Mouse (Mus musculus) stomach, embryonic 14.5 days (tissue): ENCODE measurements around the gene Ndrg3. TPM values are rescaled to one million over a fixed set of nuclear protein-coding genes. Genes with fewer than 3 reads are reported as not detected.
"Not testable (repeated sequence)": the region's sequence is repeated elsewhere in the genome, so short reads cannot be mapped to it uniquely, and the experiment has no call there.

ENCODE experiments used
- ATAC-seq: fragments of 200-750 bp; cut with Nextera tagmentation; 2 replicates; pipeline ENCODE4 v1.8.0; 2017; ENCODE audit warnings: low read depth, moderate TSS enrichment; ENCODE audit not compliant: insufficient number of reproducible peaks, insufficient read depth, low FRiP score
- H3K27ac ChIP-seq: fragments of 300-500 bp; sonication (generic); 2 replicates; pipeline ENCODE4 v1.5.1; 2014; ENCODE audit warnings: mild to moderate bottlenecking, low read length, moderate library complexity, mixed read lengths
- H3K27me3 ChIP-seq: fragments of 300-500 bp; sonication (generic); 2 replicates; pipeline ENCODE4 v1.6.1; 2014; ENCODE audit warnings: low read length, control low read depth, mixed read lengths; ENCODE audit not compliant: control insufficient read depth, insufficient read depth
- H3K36me3 ChIP-seq: fragments of 300-500 bp; sonication (generic); 2 replicates; pipeline ENCODE4 v1.6.1; 2014; ENCODE audit warnings: mild to moderate bottlenecking, control low read depth, low read length, moderate library complexity, mixed read lengths; ENCODE audit not compliant: control insufficient read depth, insufficient read depth
- H3K4me1 ChIP-seq: fragments of 300-500 bp; sonication (generic); 2 replicates; pipeline ENCODE4 v1.6.1; 2014; ENCODE audit warnings: low read length, control low read depth, mixed read lengths; ENCODE audit not compliant: control insufficient read depth, insufficient read depth
- H3K4me2 ChIP-seq: fragments of 300-500 bp; sonication (generic); replicated peaks from 2 replicates; pipeline ENCODE4 v1.6.1; 2014; ENCODE audit warnings: low read depth, low read length, control low read depth
- H3K4me3 ChIP-seq: fragments of 300-500 bp; sonication (generic); 2 replicates; pipeline ENCODE4 v1.5.1; 2014; ENCODE audit warnings: low read depth, low read length, control low read depth
- H3K9ac ChIP-seq: fragments of 300-500 bp; sonication (generic); replicated peaks from 2 replicates; pipeline ENCODE4 v1.6.1; 2014; ENCODE audit warnings: low read depth, mild to moderate bottlenecking, control low read depth, low read length, moderate library complexity, mixed read lengths
- H3K9me3 ChIP-seq: fragments of 300-500 bp; sonication (generic); 2 replicates; pipeline ENCODE4 v1.6.1; 2016; ENCODE audit warnings: low read depth, low read length, control low read depth; ENCODE audit not compliant: control insufficient read depth
- WGBS: fragments of 180-500 bp; shearing (Covaris S2); extraction: QIAGEN DNeasy Blood & Tissue Kit; methylation state at CpG from one replicate; pipeline ENCODE4 v1.1.7; 2014; 5-methylcytosine and 5-hydroxymethylcytosine counted together
- polyA plus RNA-seq: library from polyadenylated mRNA; unstranded; fragments of >200 nt; fragmentation: Nextera tagmentation; extraction: Ambion mirVana; gene quantifications from 2 replicates; pipeline ENCODE4 v1.2.1, GENCODE M21; 2014

Gene Ndrg3
- polyA plus RNA-seq, 1 experiment from 2014 or later: 44.4 TPM

DNA sequence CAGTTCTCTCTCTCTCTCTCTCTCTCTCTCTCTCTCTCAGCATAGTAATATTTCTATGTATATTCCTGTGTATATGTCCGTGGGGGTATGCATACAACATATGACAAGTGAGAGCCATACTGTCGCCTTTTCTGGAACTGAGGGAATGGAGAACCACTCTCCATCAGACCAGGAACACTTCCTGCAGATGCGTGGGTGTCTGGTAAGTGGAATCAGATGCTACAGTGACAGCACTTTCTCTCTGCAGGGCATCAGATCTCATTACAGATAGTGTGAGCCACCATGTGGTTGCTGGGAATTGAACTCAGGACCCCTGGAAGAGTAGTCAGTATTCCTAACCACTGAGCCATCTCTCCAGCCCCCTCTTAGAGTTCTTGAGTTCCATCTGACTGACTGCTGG, 103.4 kb downstream of the Ndrg3 start:
- H3K9me3 ChIP-seq: no peaks in the 10 kb centered on the region
- H3K9ac ChIP-seq: no peak overlapping the region
- no peak for ATAC-seq
- no peaks in the 10 kb centered on the region for H3K27me3 ChIP-seq
- no peak overlapping the region for H3K27ac ChIP-seq
- no peak overlapping the region for H3K4me3 ChIP-seq
- no peak overlapping the region for H3K4me2 ChIP-seq
- no peaks in the 10 kb centered on the region for H3K36me3 ChIP-seq
- WGBS: 75% methylated on average over 3 of the region's 3 CpGs
- no peaks in the 10 kb centered on the region for H3K4me1 ChIP-seq

GRCm38 (mm10) chr2:156887017-156887416, 104.8 kb downstream of the Ndrg3 start, which contains the start of gene Sla2:
TSS of gene Sla2 (minus strand) at chr2:156887192.
- no peak within 1 kb of the TSS for H3K9ac ChIP-seq
- no peak for ATAC-seq
- no peaks in the 10 kb centered on the region for H3K4me1 ChIP-seq
- no peak within 1 kb of the TSS for H3K4me2 ChIP-seq
- no peaks in the 10 kb centered on the region for H3K9me3 ChIP-seq
- no peak within 1 kb of the TSS for H3K4me3 ChIP-seq
- H3K36me3 ChIP-seq: no peaks in the 10 kb centered on the region
- H3K27me3 ChIP-seq: no peaks in the 10 kb centered on the region
- H3K27ac ChIP-seq: no peak within 1 kb of the TSS
- WGBS: 55% methylated on average over 6 of the region's 6 CpGs

GRCm38 (mm10) chr2:156886084-156886631, 105.7 kb downstream of the Ndrg3 start:
- Histone ChIP-seq H3K27ac (no peak overlapping the region), H3K9ac (no peak overlapping the region), H3K4me1 (no peaks in the 10 kb centered on the region), H3K36me3 (no peaks in the 10 kb centered on the region), H3K27me3 (no peaks in the 10 kb centered on the region), H3K9me3 (no peaks in the 10 kb centered on the region), H3K4me2 (no peak overlapping the region), H3K4me3 (no peak overlapping the region)
- 77% methylated on average over 10 of the region's 10 CpGs for WGBS
- ATAC-seq: no peak

- ATAC-seq, H3K27ac ChIP-seq, H3K27me3 ChIP-seq, H3K4me2 ChIP-seq, H3K4me3 ChIP-seq, H3K4me1 ChIP-seq, H3K36me3 ChIP-seq, H3K9ac ChIP-seq, H3K9me3 ChIP-seq: not testable (repeated sequence)
- 78% methylated on average over 2 of the region's 2 CpGs for WGBS
These were observed 106.2 kb downstream of the Ndrg3 start for GRCm38 (mm10) chr2:156885666-156886065.

GRCm38 (mm10) chr2:156884396-156885211, 107.3 kb downstream of the Ndrg3 start:
- no peaks in the 10 kb centered on the region for H3K4me1 ChIP-seq
- H3K9ac ChIP-seq: no peak overlapping the region
- H3K9me3 ChIP-seq: no peaks in the 10 kb centered on the region
- ATAC-seq: no peak
- no peaks in the 10 kb centered on the region for H3K36me3 ChIP-seq
- H3K27ac ChIP-seq: no peak overlapping the region
- H3K27me3 ChIP-seq: no peaks in the 10 kb centered on the region
- no peak overlapping the region for H3K4me3 ChIP-seq
- H3K4me2 ChIP-seq: no peak overlapping the region
- WGBS: 86% methylated on average over 10 of the region's 10 CpGs

DNA sequence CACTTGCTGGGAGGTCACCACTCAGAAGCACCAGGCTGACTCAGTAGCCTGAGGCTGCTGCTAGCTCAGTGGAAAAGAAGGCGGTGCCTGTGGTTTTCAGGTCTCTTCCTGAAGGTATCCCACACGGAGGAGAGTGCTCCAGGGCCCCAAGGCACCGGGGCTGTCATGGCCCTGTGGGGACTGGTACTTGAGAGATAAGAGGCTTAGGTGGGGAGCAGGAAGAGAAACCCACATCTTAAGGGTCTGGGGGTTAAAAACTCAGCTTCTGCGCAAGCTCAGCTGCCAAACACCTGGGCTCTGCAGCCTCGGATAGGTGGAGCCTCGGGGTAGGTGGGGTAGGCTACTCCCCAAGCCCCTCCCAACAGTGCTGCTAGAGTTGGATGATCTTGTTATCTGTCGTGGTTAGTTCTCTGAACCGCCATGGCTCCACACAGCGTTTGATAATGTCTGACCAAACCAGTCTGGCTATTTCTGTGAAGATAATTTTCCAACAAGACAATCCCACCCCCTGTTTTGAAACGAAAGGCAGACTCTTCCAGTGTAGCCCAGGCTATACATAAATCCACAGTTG, 109.3 kb downstream of the Ndrg3 start:
- H3K27ac ChIP-seq: no peak overlapping the region
- no peaks in the 10 kb centered on the region for H3K27me3 ChIP-seq
- no peak overlapping the region for H3K9ac ChIP-seq
- H3K36me3 ChIP-seq: no peaks in the 10 kb centered on the region
- H3K4me1 ChIP-seq: 0 out of 2 replicates have a peak, but pooled peaks cover 2% of the 10 kb centered on the region
- H3K4me3 ChIP-seq: no peak overlapping the region
- H3K4me2 ChIP-seq: no peak overlapping the region
- 31% methylated on average over 10 of the region's 10 CpGs for WGBS
- H3K9me3 ChIP-seq: no peaks in the 10 kb centered on the region
- ATAC-seq: no peak; the same call in 1 of the 2 replicates

GRCm38 (mm10) chr2:156879541-156879940, 112.3 kb downstream of the Ndrg3 start:
- H3K27ac ChIP-seq: no peak overlapping the region
- WGBS: 81% methylated on average over 3 of the region's 3 CpGs
- ATAC-seq: no peak
- H3K9ac ChIP-seq: no peak overlapping the region
- H3K4me2 ChIP-seq: no peak overlapping the region
- H3K27me3 ChIP-seq: no peaks in the 10 kb centered on the region
- H3K36me3 ChIP-seq: peaks cover 1% of the 10 kb centered on the region; the same call in 1 of the 2 replicates
- H3K4me3 ChIP-seq: no peak overlapping the region
- 0 out of 2 replicates have a peak, but pooled peaks cover 2% of the 10 kb centered on the region for H3K4me1 ChIP-seq
- H3K9me3 ChIP-seq: no peaks in the 10 kb centered on the region

GRCm38 (mm10) chr2:156877726-156878125, 114.1 kb downstream of the Ndrg3 start:
- Histone ChIP-seq H3K36me3 (peaks cover 19% of the 10 kb centered on the region), H3K4me3 (no peak overlapping the region), H3K27ac (no peak overlapping the region), H3K27me3 (no peaks in the 10 kb centered on the region), H3K4me1 (0 out of 2 replicates have a peak, but pooled peaks cover 2% of the 10 kb centered on the region), H3K9me3 (no peaks in the 10 kb centered on the region), H3K4me2 (no peak overlapping the region), H3K9ac (no peak overlapping the region)
- WGBS: 53% methylated on average over 9 of the region's 9 CpGs
- ATAC-seq: no peak
